25 mouse cellular contexts compared by ENCODE assay signal in the genomic region with DNA sequence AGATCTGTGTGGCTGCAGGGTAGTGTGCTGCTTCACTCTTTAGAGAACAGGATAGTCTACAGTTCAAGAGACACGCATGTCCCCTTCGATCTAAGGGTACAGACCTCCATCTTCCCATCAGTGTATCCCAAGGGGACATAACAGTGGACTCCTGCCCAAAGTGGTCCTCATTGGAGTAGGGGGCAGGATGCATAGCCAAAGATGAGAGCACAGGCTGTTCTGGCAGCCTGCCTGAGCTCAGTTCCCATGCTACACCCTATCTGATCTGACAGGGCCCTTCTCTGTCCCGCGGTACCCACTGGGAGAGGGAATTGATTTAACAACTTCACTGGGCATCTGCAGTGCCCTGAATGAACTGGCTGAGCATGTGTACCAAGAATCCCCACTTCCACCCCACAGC.
"Had no signal": no experiment of that assay in that cellular context is flagged by ENCODE, and none has a peak within 500 bp of the region (broad histone marks: within the 10 kb centered on the region; RNA-seq: fewer than 3 reads in every experiment).

No protein-coding gene starts in this region.

- H3K4me1 ChIP-seq: hindbrain, embryonic 10.5 days; hindbrain, embryonic 12.5 days; hindbrain, embryonic 15.5 days; intestine, embryonic 15.5 days; limb, embryonic 10.5 days; limb, embryonic 12.5 days had no signal

- H3K9ac ChIP-seq: heart, embryonic 12.5 days; hindbrain, embryonic 12.5 days; hindbrain, embryonic 15.5 days; intestine, embryonic 15.5 days; limb, embryonic 12.5 days; liver, embryonic 13.5 days had no signal

- H3K27ac ChIP-seq: gastrocnemius, adult 2 months; heart, embryonic 10.5 days; hindbrain, embryonic 10.5 days; hindbrain, embryonic 12.5 days; hindbrain, embryonic 15.5 days; intestine, embryonic 15.5 days; layer of hippocampus, adult 2 months; limb, embryonic 10.5 days; limb, embryonic 12.5 days; liver, embryonic 13.5 days had no signal

- H3K4me2 ChIP-seq: heart, embryonic 12.5 days; hindbrain, embryonic 12.5 days; hindbrain, embryonic 15.5 days; intestine, embryonic 15.5 days; limb, embryonic 12.5 days; liver, embryonic 11.5 days; liver, embryonic 13.5 days had no signal

- ATAC-seq: inflammation-experienced regulatory T-cells, adult 6 months; intestine, embryonic 15.5 days; intestine, postnatal 0 days had no signal

- H3K4me3 ChIP-seq: gastrocnemius, adult 2 months; heart, embryonic 10.5 days; heart, embryonic 12.5 days; hindbrain, embryonic 10.5 days; hindbrain, embryonic 12.5 days; hindbrain, embryonic 15.5 days; intestine, embryonic 15.5 days; layer of hippocampus, adult 2 months; limb, embryonic 10.5 days; limb, embryonic 12.5 days; liver, embryonic 13.5 days had no signal

- H3K9me3 ChIP-seq: heart, embryonic 10.5 days; heart, embryonic 12.5 days; hindbrain, embryonic 10.5 days; hindbrain, embryonic 12.5 days; hindbrain, embryonic 15.5 days; intestine, embryonic 15.5 days; limb, embryonic 10.5 days; limb, embryonic 12.5 days; liver, embryonic 13.5 days had no signal

- H3K27me3 ChIP-seq: heart, embryonic 12.5 days; hindbrain, embryonic 12.5 days; hindbrain, embryonic 15.5 days; intestine, embryonic 15.5 days; limb, embryonic 12.5 days; liver, embryonic 13.5 days had no signal

- DNase-seq: gastrocnemius, adult 2 months; gastrocnemius, postnatal 10 days; gastrocnemius, postnatal 25 days; heart, adult 18-20 months; heart, postnatal 10 days; heart, postnatal 4 days; kidney, adult 18-20 months; kidney, adult 8-10 months; kidney, postnatal 10 days; kidney, postnatal 25 days; kidney, postnatal 4 days; liver; liver, embryonic 13.5 days had no signal

- H3K36me3 ChIP-seq: hindbrain, embryonic 15.5 days; intestine, embryonic 15.5 days had no signal
